ENCODE assay signal across 20 mouse cellular contexts in genomic region chr16:94079856-94080555, GRCm38 (mm10). TPM values are rescaled to one million over a fixed set of nuclear protein-coding genes. Genes with fewer than 3 reads are reported as not detected.
DNase-seq lines count a peak whose midpoint lies in the region; ATAC-seq and TF ChIP-seq lines count a peak whose summit lies in the region.
"Had no signal": no experiment of that assay in that cellular context is flagged by ENCODE, and none has a peak within 500 bp of the region (broad histone marks: within the 10 kb centered on the region; RNA-seq: fewer than 3 reads in every experiment).

No protein-coding gene starts in this region.

- H3K9ac ChIP-seq in forebrain, embryonic 15.5 days (replicated peaks): no peak overlapping the region
- H3K9ac ChIP-seq in midbrain, postnatal 0 days (replicated peaks; ENCODE audit: low read length, poor library complexity, severe bottlenecking): no peak overlapping the region
- no peak overlapping the region for H3K9ac ChIP-seq in stomach, postnatal 0 days (ENCODE audit: low read length)
- H3K9ac ChIP-seq: forebrain, postnatal 0 days; liver, embryonic 13.5 days; lung, embryonic 15.5 days; neural tube, embryonic 13.5 days had no signal

- no peak for ATAC-seq in forebrain, embryonic 15.5 days (replicated peaks)
- ATAC-seq in midbrain, postnatal 0 days (ENCODE audit: low FRiP score): no peak
- ATAC-seq in stomach, postnatal 0 days (ENCODE audit: low FRiP score, low TSS enrichment): no peak
- ATAC-seq: forebrain, postnatal 0 days; hindbrain, embryonic 16.5 days had no signal

- no peaks in the 10 kb centered on the region for H3K36me3 ChIP-seq in forebrain, embryonic 10.5 days (replicated peaks)
- no peaks in the 10 kb centered on the region for H3K36me3 ChIP-seq in forebrain, embryonic 15.5 days
- H3K36me3 ChIP-seq in midbrain, embryonic 10.5 days: no peaks in the 10 kb centered on the region
- H3K36me3 ChIP-seq in midbrain, postnatal 0 days (ENCODE audit: insufficient read depth, low read length): no peaks in the 10 kb centered on the region
- H3K36me3 ChIP-seq in limb, embryonic 10.5 days: no peaks in the 10 kb centered on the region
- H3K36me3 ChIP-seq in stomach, postnatal 0 days (ENCODE audit: control insufficient read depth, insufficient read depth, low read length): no peaks in the 10 kb centered on the region
- H3K36me3 ChIP-seq: liver, embryonic 13.5 days; lung, embryonic 15.5 days; neural tube, embryonic 13.5 days had no signal

- H3K4me3 ChIP-seq in forebrain, embryonic 10.5 days: no peak overlapping the region
- H3K4me3 ChIP-seq in forebrain, embryonic 15.5 days: no peak overlapping the region
- H3K4me3 ChIP-seq in midbrain, embryonic 10.5 days: no peak overlapping the region
- no peak overlapping the region for H3K4me3 ChIP-seq in midbrain, postnatal 0 days (ENCODE audit: low read depth, low read length)
- H3K4me3 ChIP-seq in limb, embryonic 10.5 days: no peak overlapping the region
- H3K4me3 ChIP-seq in stomach, postnatal 0 days (ENCODE audit: low read depth, low read length): no peak overlapping the region
- H3K4me3 ChIP-seq: liver, embryonic 13.5 days; lung, embryonic 15.5 days; neural tube, embryonic 13.5 days had no signal

- WGBS in forebrain, embryonic 10.5 days: 1% methylated on average over 13 of the region's 13 CpGs
- WGBS in forebrain, embryonic 15.5 days: under 1% methylated on average over 13 of the region's 13 CpGs
- 2% methylated on average over 13 of the region's 13 CpGs for WGBS in midbrain, embryonic 10.5 days
- 3% methylated on average over 13 of the region's 13 CpGs for WGBS in midbrain, postnatal 0 days
- WGBS in limb, embryonic 10.5 days: 1% methylated on average over 13 of the region's 13 CpGs
- WGBS in stomach, postnatal 0 days: 9% methylated on average over 13 of the region's 13 CpGs

- H3K4me2 ChIP-seq in forebrain, embryonic 15.5 days (replicated peaks): no peak overlapping the region
- no peak overlapping the region for H3K4me2 ChIP-seq in midbrain, postnatal 0 days (ENCODE audit: low read depth, low read length, poor library complexity, severe bottlenecking)
- no peak overlapping the region for H3K4me2 ChIP-seq in stomach, postnatal 0 days (replicated peaks; ENCODE audit: low read depth)
- H3K4me2 ChIP-seq: liver, embryonic 13.5 days; lung, embryonic 15.5 days; neural tube, embryonic 13.5 days had no signal

- peaks cover 33% of the 10 kb centered on the region for H3K4me1 ChIP-seq in forebrain, embryonic 10.5 days
- H3K4me1 ChIP-seq in forebrain, embryonic 15.5 days: peaks cover 5% of the 10 kb centered on the region
- peaks cover 32% of the 10 kb centered on the region for H3K4me1 ChIP-seq in midbrain, embryonic 10.5 days
- 0 out of 2 replicates have a peak, but pooled peaks cover 4% of the 10 kb centered on the region for H3K4me1 ChIP-seq in midbrain, postnatal 0 days (ENCODE audit: insufficient read depth, low read length)
- peaks cover 32% of the 10 kb centered on the region for H3K4me1 ChIP-seq in limb, embryonic 10.5 days
- H3K4me1 ChIP-seq in stomach, postnatal 0 days (replicated peaks; ENCODE audit: control insufficient read depth, insufficient read depth): no peaks in the 10 kb centered on the region

- no peaks in the 10 kb centered on the region for H3K9me3 ChIP-seq in forebrain, embryonic 10.5 days
- H3K9me3 ChIP-seq in forebrain, embryonic 15.5 days: no peaks in the 10 kb centered on the region
- H3K9me3 ChIP-seq in midbrain, embryonic 10.5 days (replicated peaks): 0 out of 2 replicates have a peak, but pooled peaks cover 3% of the 10 kb centered on the region
- no peaks in the 10 kb centered on the region for H3K9me3 ChIP-seq in midbrain, postnatal 0 days (ENCODE audit: low read length)
- no peaks in the 10 kb centered on the region for H3K9me3 ChIP-seq in limb, embryonic 10.5 days (replicated peaks)
- no peaks in the 10 kb centered on the region for H3K9me3 ChIP-seq in stomach, postnatal 0 days (ENCODE audit: control insufficient read depth, low read length)
- H3K9me3 ChIP-seq: liver, embryonic 13.5 days; lung, embryonic 15.5 days; neural tube, embryonic 13.5 days had no signal

- TF ChIP-seq EP300 in stomach, postnatal 0 days (optimal IDR thresholded peaks at IDR 0.05): no peak

- TF ChIP-seq CTCF in midbrain, postnatal 0 days (IDR thresholded peaks at IDR 0.05): no peak
- TF ChIP-seq CTCF in stomach, postnatal 0 days (IDR thresholded peaks at IDR 0.05; ENCODE audit: low read depth): no peak

- DNase-seq in forebrain, embryonic 10.5 days (ENCODE audit: extremely low spot score, low spot score): peak; percentile 50
- peak; percentile 39 for DNase-seq in midbrain, embryonic 10.5 days (ENCODE audit: low spot score)
- no peak for DNase-seq in midbrain, postnatal 0 days (ENCODE audit: low spot score)
- DNase-seq in limb, embryonic 10.5 days (ENCODE audit: low spot score): peak; percentile 53
- DNase-seq in stomach, postnatal 0 days (ENCODE audit: low spot score): peak; percentile 18
- DNase-seq in heart, postnatal 36 days: no peak
- DNase-seq in cerebellum, adult 11 months: no peak
- DNase-seq: adrenal gland, adult 2 months; cerebellum, postnatal 36 days; forebrain, postnatal 0 days; gastrocnemius, adult 2 months; kidney, adult 9 months; liver, embryonic 13.5 days; right cerebral cortex, postnatal 4 days; thymus, postnatal 25 days had no signal

- intact Hi-C loops in heart, postnatal 36 days (cut with DNase I): loop anchor here (2.0 kb wide), 1 partner anchor 17 kb away; no protein-coding TSS in a partner anchor

- H3K27me3 ChIP-seq in forebrain, embryonic 10.5 days (ENCODE audit: poor library complexity, severe bottlenecking): peaks cover 100% of the 10 kb centered on the region
- H3K27me3 ChIP-seq in forebrain, embryonic 15.5 days: peaks cover 97% of the 10 kb centered on the region
- peaks cover 100% of the 10 kb centered on the region for H3K27me3 ChIP-seq in midbrain, embryonic 10.5 days (ENCODE audit: low read depth, poor library complexity, severe bottlenecking)
- H3K27me3 ChIP-seq in midbrain, postnatal 0 days (ENCODE audit: insufficient read depth, low read length): peaks cover 90% of the 10 kb centered on the region
- peaks cover 100% of the 10 kb centered on the region for H3K27me3 ChIP-seq in limb, embryonic 10.5 days (ENCODE audit: low read depth, poor library complexity, severe bottlenecking)
- H3K27me3 ChIP-seq in stomach, postnatal 0 days (ENCODE audit: control insufficient read depth, insufficient read depth, low read length): peaks cover 23% of the 10 kb centered on the region

- H3K27ac ChIP-seq in forebrain, embryonic 10.5 days: no peak overlapping the region
- H3K27ac ChIP-seq in forebrain, embryonic 15.5 days (replicated peaks): no peak overlapping the region
- no peak overlapping the region for H3K27ac ChIP-seq in midbrain, embryonic 10.5 days (replicated peaks)
- no peak overlapping the region for H3K27ac ChIP-seq in midbrain, postnatal 0 days (ENCODE audit: low read depth, low read length)
- H3K27ac ChIP-seq in limb, embryonic 10.5 days: no peak overlapping the region
- no peak overlapping the region for H3K27ac ChIP-seq in stomach, postnatal 0 days (replicated peaks)
- H3K27ac ChIP-seq: gastrocnemius, adult 2 months; liver, embryonic 13.5 days; lung, embryonic 15.5 days; neural tube, embryonic 13.5 days had no signal

RNA-seq across cellular contexts. Expression of gene Sim2, which starts 4.7 kb away (rescaled TPM):
- polyA plus RNA-seq in forebrain, embryonic 10.5 days (2016; fragmentation: Nextera tagmentation; extraction: Ambion mirVana): 0.04 and 0.14 TPM in 2 replicates
- 0.04 TPM in 1 of 2 replicates, not detected in the other for polyA plus RNA-seq in forebrain, embryonic 15.5 days (2015; fragmentation: Nextera tagmentation; extraction: Ambion mirVana)
- polyA plus RNA-seq in midbrain, embryonic 10.5 days (2016; fragmentation: Nextera tagmentation; extraction: Ambion mirVana): 2.8 and 2.9 TPM in 2 replicates
- total RNA-seq in midbrain, postnatal 0 days (2014; rRNA removed): not detected in 2 replicates
- polyA plus RNA-seq in midbrain, postnatal 0 days (2015; fragmentation: Nextera tagmentation; extraction: Ambion mirVana): 0.05 and 0.10 TPM in 2 replicates
- 2.2 and 2.9 TPM in 2 replicates for polyA plus RNA-seq in limb, embryonic 10.5 days (2016; fragmentation: Nextera tagmentation; extraction: Ambion mirVana)
- polyA plus RNA-seq in stomach, postnatal 0 days (2015; fragmentation: Nextera tagmentation; extraction: Ambion mirVana): 0.17 and 0.31 TPM in 2 replicates
- total RNA-seq in heart, postnatal 36 days (2021): not detected
- total RNA-seq: adrenal gland, adult 2 months; MEL had no signal
- polyA plus RNA-seq: adrenal gland, adult 2 months; hindbrain, embryonic 16.5 days; liver, embryonic 13.5 days had no signal

Comparison
In these comparisons a context has a peak if more than half of its experiments do, and no peak if none do; other contexts are left out.
1. DNase-seq: peak in forebrain, embryonic 10.5 days (single experiment), midbrain, embryonic 10.5 days (single experiment), limb, embryonic 10.5 days (single experiment) and stomach, postnatal 0 days (single experiment); none in midbrain, postnatal 0 days (single experiment), heart, postnatal 36 days (0 of 2) and cerebellum, adult 11 months (single experiment).